Mouse (Mus musculus) midbrain, embryonic 10.5 days (tissue): ENCODE data around the gene Tbc1d10b. TPM values are rescaled to one million over a fixed set of nuclear protein-coding genes. Genes with fewer than 3 reads are reported as not detected.

Source experiments
- DNase-seq: peaks from one replicate; pipeline ENCODE4 v3.0.0-alpha.2; 2017; ENCODE audit warnings: low spot score
- H3K27ac ChIP-seq: fragments of 300-500 bp; sonication (generic); replicated peaks from 2 replicates; pipeline ENCODE4 v1.5.1; 2016; ENCODE audit warnings: mild to moderate bottlenecking
- H3K27me3 ChIP-seq: fragments of 300-500 bp; sonication (generic); 2 replicates; pipeline ENCODE4 v1.6.1; 2016; ENCODE audit warnings: low read depth, mild to moderate bottlenecking; ENCODE audit not compliant: poor library complexity, severe bottlenecking
- H3K36me3 ChIP-seq: fragments of 300-500 bp; sonication (generic); 2 replicates; pipeline ENCODE4 v1.6.1; 2016; ENCODE audit warnings: mild to moderate bottlenecking, moderate library complexity
- H3K4me1 ChIP-seq: fragments of 300-500 bp; sonication (generic); 2 replicates; pipeline ENCODE4 v1.6.1; 2016
- H3K4me3 ChIP-seq: fragments of 300-500 bp; sonication (generic); 2 replicates; pipeline ENCODE4 v1.5.1; 2016; ENCODE audit warnings: mild to moderate bottlenecking, moderate library complexity
- H3K9me3 ChIP-seq: fragments of 300-500 bp; sonication (generic); replicated peaks from 2 replicates; pipeline ENCODE4 v1.6.1; 2016; ENCODE audit warnings: mild to moderate bottlenecking
- whole genome bisulfite sequencing: fragments of 180-500 bp; shearing (Covaris S2); methylation state at CpG from one replicate; pipeline ENCODE4 v1.1.7; 2016; 5-methylcytosine and 5-hydroxymethylcytosine counted together
- polyA plus RNA-seq: library from polyadenylated mRNA; unstranded; fragments of >200 nt; fragmentation: Nextera tagmentation; extraction: Ambion mirVana; gene quantifications from 2 replicates; pipeline ENCODE4 v1.2.1, GENCODE M21; 2016

Tbc1d10b gene
- polyA plus RNA-seq, 1 experiment from 2014 or later: 22.7 TPM

GRCm38 (mm10) chr7:127218670-127219069 is 10.4 kb upstream of the Tbc1d10b start:
- no peak overlapping the region for H3K4me3 ChIP-seq
- no peak for DNase-seq
- H3K4me1 ChIP-seq: peaks cover 18% of the 10 kb centered on the region
- no peaks in the 10 kb centered on the region for H3K9me3 ChIP-seq
- no peak overlapping the region for H3K27ac ChIP-seq
- H3K27me3 ChIP-seq: peaks cover 16% of the 10 kb centered on the region
- H3K36me3 ChIP-seq: peaks cover 21% of the 10 kb centered on the region
- WGBS: 95% methylated on average over 4 of the region's 4 CpGs

GRCm38 (mm10) chr7:127217901-127218642 is 9.8 kb upstream of the Tbc1d10b start:
- Histone ChIP-seq H3K27ac (no peak overlapping the region), H3K9me3 (no peaks in the 10 kb centered on the region), H3K4me1 (peaks cover 18% of the 10 kb centered on the region), H3K27me3 (peaks cover 22% of the 10 kb centered on the region), H3K36me3 (peaks cover 15% of the 10 kb centered on the region), H3K4me3 (no peak overlapping the region)
- 82% methylated on average over 10 of the region's 10 CpGs for WGBS
- no peak for DNase-seq

GRCm38 (mm10) chr7:127217475-127217874 is 9.2 kb upstream of the Tbc1d10b start:
- no peak overlapping the region for H3K27ac ChIP-seq
- H3K27me3 ChIP-seq: peaks cover 28% of the 10 kb centered on the region
- peaks cover 10% of the 10 kb centered on the region for H3K36me3 ChIP-seq
- H3K4me1 ChIP-seq: peaks cover 18% of the 10 kb centered on the region
- H3K4me3 ChIP-seq: no peak overlapping the region
- DNase-seq: no peak
- no peaks in the 10 kb centered on the region for H3K9me3 ChIP-seq
- WGBS: 94% methylated on average over 6 of the region's 6 CpGs

GRCm38 (mm10) chr7:127216307-127216706 is 8.0 kb upstream of the Tbc1d10b start:
- peaks cover 19% of the 10 kb centered on the region for H3K4me1 ChIP-seq
- no peak overlapping the region for H3K4me3 ChIP-seq
- no peak for DNase-seq
- peaks cover 3% of the 10 kb centered on the region; the same call in 1 of the 2 replicates for H3K36me3 ChIP-seq
- peaks cover 33% of the 10 kb centered on the region for H3K27me3 ChIP-seq
- H3K9me3 ChIP-seq: no peaks in the 10 kb centered on the region
- WGBS: 91% methylated on average over 5 of the region's 5 CpGs
- H3K27ac ChIP-seq: no peak overlapping the region

GRCm38 (mm10) chr7:127214981-127215871 is 7.0 kb upstream of the Tbc1d10b start:
- Histone ChIP-seq H3K27ac (no peak overlapping the region), H3K36me3 (peaks cover 3% of the 10 kb centered on the region; the same call in 1 of the 2 replicates), H3K4me1 (peaks cover 20% of the 10 kb centered on the region), H3K9me3 (no peaks in the 10 kb centered on the region), H3K4me3 (peak overlapping the region; percentile 39), H3K27me3 (peaks cover 36% of the 10 kb centered on the region)
- 23% methylated on average over 33 of the region's 33 CpGs for WGBS
- DNase-seq: peak; percentile 69

- WGBS: 27% methylated on average over 21 of the region's 21 CpGs
- DNase-seq: no peak
- Histone ChIP-seq H3K36me3 (no peaks in the 10 kb centered on the region; the same call in 1 of the 2 replicates), H3K9me3 (no peaks in the 10 kb centered on the region), H3K27ac (no peak overlapping the region), H3K4me1 (peaks cover 25% of the 10 kb centered on the region), H3K4me3 (peak overlapping the region; percentile 39; the same call in 1 of the 2 replicates), H3K27me3 (peaks cover 36% of the 10 kb centered on the region)
Observed at GRCm38 (mm10) chr7:127214521-127214920, 6.3 kb upstream of the Tbc1d10b start.

- no peaks in the 10 kb centered on the region; the same call in 1 of the 2 replicates for H3K36me3 ChIP-seq
- H3K4me1 ChIP-seq: peaks cover 31% of the 10 kb centered on the region
- 45% methylated on average over 12 of the region's 12 CpGs for WGBS
- no peaks in the 10 kb centered on the region for H3K9me3 ChIP-seq
- H3K4me3 ChIP-seq: no peak overlapping the region
- no peak for DNase-seq
- peaks cover 36% of the 10 kb centered on the region for H3K27me3 ChIP-seq
- no peak overlapping the region for H3K27ac ChIP-seq
Observed at GRCm38 (mm10) chr7:127213930-127214329, 5.7 kb upstream of the Tbc1d10b start.

- Histone ChIP-seq H3K36me3 (no peaks in the 10 kb centered on the region; the same call in 1 of the 2 replicates), H3K4me1 (peaks cover 33% of the 10 kb centered on the region), H3K9me3 (no peaks in the 10 kb centered on the region), H3K27ac (no peak overlapping the region), H3K4me3 (no peak overlapping the region), H3K27me3 (peaks cover 36% of the 10 kb centered on the region)
- no peak for DNase-seq
- 43% methylated on average over 7 of the region's 7 CpGs for WGBS
Observed at GRCm38 (mm10) chr7:127213485-127213884, 5.2 kb upstream of the Tbc1d10b start.

GRCm38 (mm10) chr7:127212432-127213250 is 4.4 kb upstream of the Tbc1d10b start:
- WGBS: 89% methylated on average over 12 of the region's 12 CpGs
- peaks cover 38% of the 10 kb centered on the region for H3K4me1 ChIP-seq
- no peak overlapping the region for H3K27ac ChIP-seq

GRCm38 (mm10) chr7:127211014-127211745 is 2.9 kb upstream of the Tbc1d10b start:
- no peaks in the 10 kb centered on the region for H3K9me3 ChIP-seq
- no peaks in the 10 kb centered on the region; the same call in 1 of the 2 replicates for H3K36me3 ChIP-seq
- H3K4me3 ChIP-seq: no peak overlapping the region
- 81% methylated on average over 5 of the region's 5 CpGs for WGBS
- H3K27me3 ChIP-seq: peaks cover 42% of the 10 kb centered on the region
- no peak overlapping the region for H3K27ac ChIP-seq
- DNase-seq: no peak
- peaks cover 53% of the 10 kb centered on the region for H3K4me1 ChIP-seq

More at GRCm38 (mm10) chr7:127212432-127213250, 4.4 kb upstream of the Tbc1d10b start:
- Histone ChIP-seq H3K27me3 (peaks cover 36% of the 10 kb centered on the region), H3K4me3 (no peak overlapping the region), H3K36me3 (no peaks in the 10 kb centered on the region; the same call in 1 of the 2 replicates), H3K9me3 (no peaks in the 10 kb centered on the region)
- DNase-seq: no peak

- 89% methylated on average over 4 of the region's 4 CpGs for WGBS
- no peak for DNase-seq
- no peaks in the 10 kb centered on the region for H3K9me3 ChIP-seq
- no peak overlapping the region for H3K4me3 ChIP-seq
- no peak overlapping the region for H3K27ac ChIP-seq
- H3K27me3 ChIP-seq: peaks cover 42% of the 10 kb centered on the region
- peaks cover 2% of the 10 kb centered on the region for H3K36me3 ChIP-seq
- peaks cover 54% of the 10 kb centered on the region for H3K4me1 ChIP-seq
Observed at GRCm38 (mm10) chr7:127210266-127210665, 2.0 kb upstream of the Tbc1d10b start.
